Mouse (Mus musculus) CH12.LX (cell line): ENCODE data around the gene Usp21. TPM values are rescaled to one million over a fixed set of nuclear protein-coding genes. Genes with fewer than 3 reads are reported as not detected.

Source experiments
- DNase-seq: peaks from one replicate; pipeline ENCODE4 v3.0.0-alpha.2; 2013; ENCODE audit errors: extremely low read depth
- H3K27ac ChIP-seq: 2 replicates; pipeline ENCODE4 v1.5.1; 2012; ENCODE audit warnings: low read depth, mild to moderate bottlenecking, control low read depth, moderate library complexity; ENCODE audit not compliant: insufficient read depth
- H3K27me3 ChIP-seq: replicated peaks from 2 replicates; pipeline ENCODE3; 2012; ENCODE audit warnings: inconsistent platforms
- H3K36me3 ChIP-seq, 2 experiments: replicated peaks in 1 of 2; 2 replicates each; pipeline versions ENCODE3 to v1.6.1; 2012; ENCODE audit warnings: inconsistent platforms in 1 of 2, low read length in 1 of 2, mild to moderate bottlenecking in 1 of 2, mixed read lengths in 1 of 2, moderate library complexity in 1 of 2; ENCODE audit not compliant: control insufficient read depth in 1 of 2, insufficient read depth in 1 of 2
- H3K4me1 ChIP-seq, 2 experiments: 2 replicates each; pipeline ENCODE4 v1.6.1; 2012; ENCODE audit warnings: inconsistent platforms in 1 of 2, moderate library complexity in 1 of 2; ENCODE audit not compliant: insufficient read depth in 2 of 2, control insufficient read depth in 1 of 2
- H3K4me2 ChIP-seq: 2 replicates; pipeline ENCODE4 v1.6.1; 2012; ENCODE audit warnings: low read depth, mild to moderate bottlenecking, control low read depth; ENCODE audit not compliant: poor library complexity, insufficient read depth, severe bottlenecking
- H3K4me3 ChIP-seq, 3 experiments: fragments of 150-350 bp in 1 of 3; sonication (generic) in 1 of 3; replicated peaks in 1 of 3; 2 replicates each; pipeline versions ENCODE3 to v1.5.1; 2011 to 2012; ENCODE audit warnings: low read depth in 2 of 3, low read length in 2 of 3, mild to moderate bottlenecking in 2 of 3, moderate library complexity in 2 of 3, control low read depth in 1 of 3, improper control_type of control experiment in 1 of 3, inconsistent platforms in 1 of 3, mixed read lengths in 1 of 3; ENCODE audit not compliant: poor library complexity in 1 of 3
- H3K79me2 ChIP-seq: replicated peaks from 2 replicates; pipeline ENCODE4 v1.6.1; 2012; ENCODE audit warnings: mild to moderate bottlenecking, moderate library complexity; ENCODE audit not compliant: control insufficient read depth, poor library complexity, insufficient read depth, severe bottlenecking; ENCODE audit errors: extremely low read depth
- H3K9ac ChIP-seq: 2 replicates; pipeline ENCODE4 v1.6.1; 2012; ENCODE audit warnings: low read depth, mild to moderate bottlenecking, control low read depth, moderate library complexity; ENCODE audit not compliant: insufficient read depth
- H3K9me3 ChIP-seq: replicated peaks from 2 replicates; pipeline ENCODE3; 2012; ENCODE audit warnings: low read length, inconsistent platforms, mixed read lengths
- BHLHE40 ChIP-seq: IDR thresholded peaks from 2 replicates; pipeline ENCODE4 v1.6.1; 2011; ENCODE audit warnings: mild to moderate bottlenecking, low read depth, low read length, improper control_type of control experiment
- CHD1 ChIP-seq: IDR thresholded peaks from 2 replicates; pipeline ENCODE4 v1.6.1; 2012; ENCODE audit warnings: low read depth, low read length, improper control_type of control experiment, inconsistent platforms
- CTCF ChIP-seq, 2 experiments: IDR thresholded peaks in 1 of 2; conservative IDR thresholded peaks in 1 of 2; 2 replicates each; pipeline ENCODE4 v1.5.1; 2011 to 2012; ENCODE audit warnings: low read depth in 2 of 2, low read length in 2 of 2, improper control_type of control experiment in 1 of 2, inconsistent platforms in 1 of 2, mild to moderate bottlenecking in 1 of 2, moderate library complexity in 1 of 2
- ELF1 ChIP-seq: IDR thresholded peaks from 2 replicates; pipeline ENCODE4 v1.6.1; 2014; ENCODE audit warnings: low read depth, mild to moderate bottlenecking, inconsistent platforms, low read length, improper control_type of control experiment
- GABPA ChIP-seq: IDR thresholded peaks from 2 replicates; pipeline ENCODE4 v1.6.1; 2012; ENCODE audit warnings: low read depth, low read length, improper control_type of control experiment, inconsistent platforms; ENCODE audit not compliant: insufficient replicate concordance
- IRF4 ChIP-seq: IDR thresholded peaks from 2 replicates; pipeline ENCODE4 v1.6.1; 2014; ENCODE audit warnings: low read depth, mild to moderate bottlenecking, inconsistent platforms, low read length, improper control_type of control experiment
- JUN ChIP-seq: IDR thresholded peaks from 2 replicates; pipeline ENCODE4 v1.6.1; 2011; ENCODE audit warnings: low read depth, mild to moderate bottlenecking, low read length, improper control_type of control experiment, moderate library complexity; ENCODE audit not compliant: insufficient read depth
- JUND ChIP-seq: conservative IDR thresholded peaks from 2 replicates; pipeline ENCODE4 v1.6.1; 2011; ENCODE audit warnings: low read depth, low read length, improper control_type of control experiment
- KAT2A ChIP-seq: IDR thresholded peaks from 2 replicates; pipeline ENCODE4 v1.6.1; 2012; ENCODE audit warnings: low read length, improper control_type of control experiment, inconsistent platforms; ENCODE audit not compliant: insufficient replicate concordance
- MAZ ChIP-seq: IDR thresholded peaks from 2 replicates; pipeline ENCODE4 v1.6.1; 2012; ENCODE audit warnings: low read depth, mild to moderate bottlenecking, inconsistent platforms, low read length, improper control_type of control experiment, moderate library complexity
- NRF1 ChIP-seq: IDR thresholded peaks from 2 replicates; pipeline ENCODE4 v1.6.1; 2014; ENCODE audit warnings: low read depth, mild to moderate bottlenecking, inconsistent platforms, low read length, improper control_type of control experiment, moderate library complexity
- PAX5 ChIP-seq: IDR thresholded peaks from 2 replicates; pipeline ENCODE4 v1.6.1; 2012; ENCODE audit warnings: low read length, inconsistent platforms, mixed read lengths
- POLR2A ChIP-seq: IDR thresholded peaks from 2 replicates; pipeline ENCODE4 v1.6.1; 2011; ENCODE audit warnings: low read depth, mild to moderate bottlenecking, improper control_type of control experiment, low read length
- POLR2AphosphoS2 ChIP-seq: IDR thresholded peaks from 2 replicates; pipeline ENCODE4 v1.6.1; 2011; ENCODE audit warnings: low read depth, low read length, improper control_type of control experiment
- RAD21 ChIP-seq: IDR thresholded peaks from 2 replicates; pipeline ENCODE4 v1.6.1; 2011; ENCODE audit warnings: low read depth, mild to moderate bottlenecking, low read length, improper control_type of control experiment, moderate library complexity
- SIN3A ChIP-seq: IDR thresholded peaks from 2 replicates; pipeline ENCODE4 v1.6.1; 2012; ENCODE audit warnings: low read length, improper control_type of control experiment, inconsistent platforms
- SMC3 ChIP-seq: IDR thresholded peaks from 2 replicates; pipeline ENCODE4 v1.6.1; 2011; ENCODE audit warnings: low read depth, low read length, improper control_type of control experiment
- TCF12 ChIP-seq: IDR thresholded peaks from 2 replicates; pipeline ENCODE4 v1.6.1; 2014; ENCODE audit warnings: low read depth, mild to moderate bottlenecking, inconsistent platforms, low read length, improper control_type of control experiment
- UBTF ChIP-seq: IDR thresholded peaks from 2 replicates; pipeline ENCODE4 v1.6.1; 2012; ENCODE audit warnings: low read depth, mild to moderate bottlenecking, inconsistent platforms, low read length, improper control_type of control experiment, moderate library complexity
- USF1 ChIP-seq: IDR thresholded peaks from 2 replicates; pipeline ENCODE4 v1.6.1; 2014; ENCODE audit warnings: low read depth, mild to moderate bottlenecking, inconsistent platforms, low read length, improper control_type of control experiment
- ZKSCAN1 ChIP-seq: IDR thresholded peaks from 2 replicates; pipeline ENCODE4 v1.6.1; 2012; ENCODE audit warnings: low read depth, inconsistent platforms, low read length, improper control_type of control experiment, borderline replicate concordance
- ZMIZ1 ChIP-seq: IDR thresholded peaks from 2 replicates; pipeline ENCODE4 v1.6.1; 2012; ENCODE audit warnings: low read depth, mild to moderate bottlenecking, inconsistent platforms, low read length, improper control_type of control experiment
- ZNF384 ChIP-seq: IDR thresholded peaks from 2 replicates; pipeline ENCODE4 v1.6.1; 2012; ENCODE audit warnings: low read depth, low read length, improper control_type of control experiment, inconsistent platforms
- dilution Hi-C: fragments of 300-500 bp; cut with MboI; formaldehyde crosslinking; loops from 2 replicates; pipeline ENCODE4 v1.14.3; 2020; ENCODE audit warnings: low sequenced_read_pairs; ENCODE audit not compliant: extremely low pct_unique_long_range_greater_than_20kb, extremely low pct_ligation_motif_present
- in situ Hi-C: fragments of 300-500 bp; cut with MboI; formaldehyde crosslinking; loops from 3 replicates; pipeline ENCODE4 v1.14.3; 2019; ENCODE audit warnings: low sequenced_read_pairs, low pct_ligation_motif_present, low pct_unique_long_range_greater_than_20kb, mixed read lengths
- polyA plus RNA-seq: library from polyadenylated mRNA; unstranded; fragments of >175 nt; gene quantifications from 2 replicates; pipeline ENCODE4 v1.2.1, GENCODE M21; 2012; ENCODE audit warnings: low read depth; ENCODE audit not compliant: insufficient read length
- total RNA-seq, 2 experiments: library from RNA; depleted of rRNA; stranded (reverse); fragments of 300-350 nt in 1 of 2; fragments of >200 nt in 1 of 2; gene quantifications; 2 replicates each; pipeline ENCODE4 v1.2.3; 2012 to 2014

The Usp21 gene
- total and polyA plus RNA-seq, 3 experiments = 8.5 to 37.6 (median 14.2) TPM

- no peak for TF ChIP-seq POLR2AphosphoS2
- peak; percentile 77 for TF ChIP-seq SMC3
- no peak for TF ChIP-seq JUND
- TF ChIP-seq CHD1 = no peak
- TF ChIP-seq KAT2A = no peak
- peak; percentile 92 for TF ChIP-seq RAD21
- TF ChIP-seq BHLHE40 = no peak
- no peak for TF ChIP-seq SIN3A
- peak in 1 of 2 experiments; percentile 93; a peak in 3 of 4 replicates for TF ChIP-seq CTCF (conservative IDR thresholded peaks at IDR 0.05 in 1 of 2, IDR thresholded peaks at IDR 0.05 in 1 of 2; ENCODE audit: low read depth in 2 of 2, low read length in 2 of 2)
- TF ChIP-seq ZNF384 = peak; percentile 99
- TF ChIP-seq, all 38 proteins: peak for 4
- no peaks in the 10 kb centered on the region for H3K9me3 ChIP-seq
- in situ Hi-C loops (no loop called here), dilution Hi-C loops (no loop called here)
- H3K4me1 ChIP-seq = peaks cover 3 to 23% of the 10 kb centered on the region in 2 experiments; a peak in 3 of 4 replicates
- no peaks in the 10 kb centered on the region for H3K27me3 ChIP-seq
- no peak overlapping the region for H3K4me3 ChIP-seq
- no peak overlapping the region for H3K27ac ChIP-seq
- H3K79me2 ChIP-seq = peaks cover 7% of the 10 kb centered on the region
- no peak overlapping the region for H3K9ac ChIP-seq
- DNase-seq = no peak
- H3K4me2 ChIP-seq = no peak overlapping the region
- peaks cover 2 to 24% of the 10 kb centered on the region in 2 experiments for H3K36me3 ChIP-seq
Measured at GRCm38 (mm10) chr1:171321415-171321814, 33.6 kb upstream of the Usp21 start.

- Histone ChIP-seq H3K9ac (no peak overlapping the region), H3K27ac (no peak overlapping the region), H3K27me3 (no peaks in the 10 kb centered on the region), H3K4me3 (no peak overlapping the region), H3K4me1 (peaks cover 0 to 12% of the 10 kb centered on the region in 2 experiments; a peak in 2 of 4 replicates), H3K36me3 (peaks cover 0 to 15% of the 10 kb centered on the region in 2 experiments), H3K4me2 (no peak overlapping the region), H3K79me2 (no peaks in the 10 kb centered on the region), H3K9me3 (no peaks in the 10 kb centered on the region)
- TF ChIP-seq POLR2A (no peak), MAZ (no peak), GABPA (no peak), ELF1 (no peak), RAD21 (no peak), ZKSCAN1 (no peak), NRF1 (no peak), JUN (no peak), PAX5 (no peak), USF1 (no peak), UBTF (no peak), ZMIZ1 (no peak), IRF4 (no peak), TCF12 (no peak)
- in situ Hi-C loops = no loop called here
- DNase-seq = no peak
- dilution Hi-C loops = no loop called here
Measured at GRCm38 (mm10) chr1:171320151-171320550, 32.4 kb upstream of the Usp21 start.
